Comparison of ENCODE assay signal across 8 mouse cellular contexts in the genomic region with DNA sequence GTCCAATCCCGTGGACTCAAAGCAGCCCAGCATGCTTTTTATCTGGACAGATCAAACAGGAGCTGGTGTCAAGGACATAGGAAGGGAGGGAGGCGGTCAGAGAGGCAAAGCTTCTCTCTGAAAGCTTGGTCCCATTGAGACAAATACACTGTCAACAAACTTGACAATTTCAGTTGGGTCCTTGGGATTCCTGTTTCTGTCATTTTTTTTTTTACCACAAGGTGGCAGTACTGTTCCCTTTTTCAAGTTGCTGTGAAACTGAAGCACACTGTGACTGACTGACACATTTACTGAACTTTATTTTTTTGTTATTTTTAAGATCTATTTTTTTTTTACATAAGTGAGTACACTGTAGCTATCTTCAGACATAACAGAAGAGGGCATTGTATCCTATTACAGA. TPM values are rescaled to one million over a fixed set of nuclear protein-coding genes. Genes with fewer than 3 reads are reported as not detected.
A peak's percentile ranks its signal among the peaks of the same experiment; 100 is the strongest.
DNase-seq lines count a peak whose midpoint lies in the region; ATAC-seq and TF ChIP-seq lines count a peak whose summit lies in the region.
"Had no signal": no experiment of that assay in that cellular context is flagged by ENCODE, and none has a peak within 500 bp of the region (broad histone marks: within the 10 kb centered on the region; RNA-seq: fewer than 3 reads in every experiment).

No protein-coding gene starts in this region.

- H3K36me3 ChIP-seq in liver, adult 2 months (ENCODE audit: control insufficient read depth, insufficient read depth, low read length): peaks cover 51% of the 10 kb centered on the region
- peaks cover 95% of the 10 kb centered on the region for H3K36me3 ChIP-seq in liver, embryonic 12.5 days
- H3K36me3 ChIP-seq in embryonic facial prominence, embryonic 14.5 days (ENCODE audit: control insufficient read depth, insufficient read depth, low read length): peaks cover 78% of the 10 kb centered on the region

- TF ChIP-seq CTCF in liver, adult 2 months (IDR thresholded peaks at IDR 0.05; ENCODE audit: low read depth, low read length): peak; percentile 48; the same call in 1 of the 2 replicates

- H3K4me2 ChIP-seq in liver, embryonic 12.5 days: no peak overlapping the region
- no peak overlapping the region for H3K4me2 ChIP-seq in embryonic facial prominence, embryonic 14.5 days (ENCODE audit: low read depth, low read length)

- H3K4me3 ChIP-seq in liver, adult 2 months (ENCODE audit: insufficient read depth, low read depth, low read length): no peak overlapping the region
- no peak overlapping the region for H3K4me3 ChIP-seq in liver, embryonic 12.5 days
- H3K4me3 ChIP-seq in embryonic facial prominence, embryonic 14.5 days (ENCODE audit: low read depth, low read length): no peak overlapping the region
- H3K4me3 ChIP-seq: erythroblast, embryonic 14.5 days had no signal

- H3K79me2 ChIP-seq in liver, adult 2 months (ENCODE audit: control insufficient read depth, insufficient read depth, low read length): no peaks in the 10 kb centered on the region

- no peak for ATAC-seq in liver, embryonic 12.5 days
- ATAC-seq in embryonic facial prominence, embryonic 14.5 days (ENCODE audit: low read depth): no peak
- peak; percentile 60; the same call in 1 of the 2 replicates for ATAC-seq in neutrophil, adult 5-6 weeks (ENCODE audit: extremely low read depth, insufficient number of reproducible peaks, low FRiP score, poor library complexity, severe bottlenecking)

- H3K27ac ChIP-seq in liver, adult 2 months (replicated peaks; ENCODE audit: insufficient read depth, low read depth, low read length): no peak overlapping the region
- no peak overlapping the region for H3K27ac ChIP-seq in liver, embryonic 12.5 days
- no peak overlapping the region for H3K27ac ChIP-seq in embryonic facial prominence, embryonic 14.5 days (replicated peaks; ENCODE audit: low read depth, low read length)

- no peak overlapping the region for H3K9ac ChIP-seq in liver, adult 2 months (ENCODE audit: low read depth, low read length)
- H3K9ac ChIP-seq in liver, embryonic 12.5 days: no peak overlapping the region
- H3K9ac ChIP-seq in embryonic facial prominence, embryonic 14.5 days (ENCODE audit: low read depth, low read length): no peak overlapping the region

- no peak for TF ChIP-seq POLR2A in liver, adult 2 months (IDR thresholded peaks at IDR 0.05; ENCODE audit: extremely low read depth, insufficient read depth, low read length)

- no peaks in the 10 kb centered on the region for H3K4me1 ChIP-seq in liver, adult 2 months (ENCODE audit: control insufficient read depth, insufficient read depth, low read length)
- H3K4me1 ChIP-seq in liver, embryonic 12.5 days: no peaks in the 10 kb centered on the region
- no peaks in the 10 kb centered on the region for H3K4me1 ChIP-seq in embryonic facial prominence, embryonic 14.5 days (ENCODE audit: control insufficient read depth, insufficient read depth, low read length)

- no peaks in the 10 kb centered on the region for H3K9me3 ChIP-seq in liver, embryonic 12.5 days (replicated peaks)
- no peaks in the 10 kb centered on the region for H3K9me3 ChIP-seq in embryonic facial prominence, embryonic 14.5 days (ENCODE audit: control insufficient read depth, low read length)

- no peaks in the 10 kb centered on the region for H3K27me3 ChIP-seq in liver, adult 2 months (ENCODE audit: control insufficient read depth, insufficient read depth, low read length)
- H3K27me3 ChIP-seq in liver, embryonic 12.5 days (replicated peaks): no peaks in the 10 kb centered on the region
- H3K27me3 ChIP-seq in embryonic facial prominence, embryonic 14.5 days (replicated peaks; ENCODE audit: control insufficient read depth, insufficient read depth, low read length): no peaks in the 10 kb centered on the region

- DNase-seq in liver, adult 2 months (ENCODE audit: extremely low read depth, low read depth, low spot score): peak; percentile 38
- DNase-seq in NIH3T3 (ENCODE audit: low read depth): peak; percentile 79
- DNase-seq in embryonic facial prominence, embryonic 14.5 days (ENCODE audit: low spot score): peak; percentile 56
- no peak for DNase-seq in cerebellum, postnatal 4 days (ENCODE audit: low spot score in 2 of 2)
- DNase-seq in right cerebral cortex, postnatal 25 days: no peak

- WGBS in liver, adult 2 months: 68% methylated on average over 2 of the region's 2 CpGs
- 66% methylated on average over 2 of the region's 2 CpGs for WGBS in liver, embryonic 12.5 days (ENCODE audit: insufficient replicate concordance)
- WGBS in embryonic facial prominence, embryonic 14.5 days: 87% methylated on average over 2 of the region's 2 CpGs

RNA-seq across cellular contexts. Expression of gene St14, which starts 19.4 kb away (rescaled TPM):
- 0.27 and 0.46 TPM in 2 replicates for total RNA-seq in liver, adult 2 months (2014; rRNA removed)
- 0.31 and 0.37 TPM in 2 replicates for polyA plus RNA-seq in liver, adult 2 months (2012; rRNA removed)
- 0.28 and 0.38 TPM in 2 replicates for polyA plus RNA-seq in liver, embryonic 12.5 days (2016; fragmentation: Nextera tagmentation; extraction: Ambion mirVana)
- polyA plus RNA-seq in embryonic facial prominence, embryonic 14.5 days (2014; fragmentation: Nextera tagmentation; extraction: Ambion mirVana): 12.2 and 13.2 TPM in 2 replicates
- 7.5 and 9.1 TPM in 2 replicates for total RNA-seq in neutrophil, adult 5-6 weeks (2017)

Comparison
In these comparisons a context has a peak if more than half of its experiments do, and no peak if none do; other contexts are left out.
1. DNase-seq: peak in liver, adult 2 months (single experiment), NIH3T3 (single experiment) and embryonic facial prominence, embryonic 14.5 days (single experiment); none in cerebellum, postnatal 4 days (0 of 2) and right cerebral cortex, postnatal 25 days (single experiment).